In genomic region chr11:87449200-87449547, GRCm38 (mm10) we compare ENCODE assay signal across 8 mouse cellular contexts. TPM values are rescaled to one million over a fixed set of nuclear protein-coding genes. Genes with fewer than 3 reads are reported as not detected.
DNase-seq lines count a peak whose midpoint lies in the region; ATAC-seq and TF ChIP-seq lines count a peak whose summit lies in the region.

No protein-coding gene starts in this region.

- TF ChIP-seq CTCF in olfactory bulb, adult 2 months (IDR thresholded peaks at IDR 0.05; ENCODE audit: insufficient read depth, low read depth, low read length): no peak

- no peak overlapping the region for H3K27ac ChIP-seq in heart, embryonic 11.5 days (ENCODE audit: low read depth, low read length)
- peak overlapping the region; percentile 62 for H3K27ac ChIP-seq in lung, embryonic 16.5 days (ENCODE audit: low read length)
- H3K27ac ChIP-seq in intestine, embryonic 16.5 days (ENCODE audit: low read length): peak overlapping the region; percentile 44
- peak overlapping the region; percentile 62; the same call in 1 of the 2 replicates for H3K27ac ChIP-seq in olfactory bulb, adult 2 months (ENCODE audit: insufficient read depth, low read depth, low read length)

- H3K9me3 ChIP-seq in heart, embryonic 11.5 days (replicated peaks; ENCODE audit: control insufficient read depth, low read length): no peaks in the 10 kb centered on the region
- H3K9me3 ChIP-seq in lung, embryonic 16.5 days (ENCODE audit: control insufficient read depth, low read length): no peaks in the 10 kb centered on the region
- no peaks in the 10 kb centered on the region for H3K9me3 ChIP-seq in intestine, embryonic 16.5 days (ENCODE audit: control insufficient read depth, low read length)

- no peak overlapping the region for H3K9ac ChIP-seq in heart, embryonic 11.5 days (ENCODE audit: low read depth, low read length)
- no peak overlapping the region for H3K9ac ChIP-seq in lung, embryonic 16.5 days (ENCODE audit: low read length)
- no peak overlapping the region for H3K9ac ChIP-seq in intestine, embryonic 16.5 days (ENCODE audit: low read depth, low read length)

- 13% methylated on average over 3 of the region's 3 CpGs for WGBS in heart, embryonic 11.5 days (ENCODE audit: insufficient replicate concordance)
- WGBS in lung, embryonic 16.5 days: 3% methylated on average over 3 of the region's 3 CpGs
- 4% methylated on average over 3 of the region's 3 CpGs for WGBS in intestine, embryonic 16.5 days
- 13% methylated on average over 3 of the region's 3 CpGs for WGBS in olfactory bulb, adult 2 months

- TF ChIP-seq POLR2A in olfactory bulb, adult 2 months (IDR thresholded peaks at IDR 0.05; ENCODE audit: insufficient read depth, low read depth, low read length): no peak

- no peaks in the 10 kb centered on the region for H3K36me3 ChIP-seq in heart, embryonic 11.5 days (ENCODE audit: control insufficient read depth, insufficient read depth, low read length)
- no peaks in the 10 kb centered on the region for H3K36me3 ChIP-seq in lung, embryonic 16.5 days (ENCODE audit: control insufficient read depth, insufficient read depth, low read length)
- no peaks in the 10 kb centered on the region for H3K36me3 ChIP-seq in intestine, embryonic 16.5 days (ENCODE audit: control insufficient read depth, insufficient read depth, low read length)

- intact Hi-C loops in heart, postnatal 10 days (cut with DNase I): no loop called here

- ATAC-seq in heart, embryonic 11.5 days (replicated peaks; ENCODE audit: insufficient number of reproducible peaks, low FRiP score, low TSS enrichment): no peak
- no peak for ATAC-seq in lung, embryonic 16.5 days (ENCODE audit: low read depth)
- no peak for ATAC-seq in intestine, embryonic 16.5 days

- H3K4me3 ChIP-seq in heart, embryonic 11.5 days (ENCODE audit: low read depth, low read length): no peak overlapping the region
- H3K4me3 ChIP-seq in lung, embryonic 16.5 days (ENCODE audit: low read length): no peak overlapping the region
- H3K4me3 ChIP-seq in intestine, embryonic 16.5 days (ENCODE audit: low read length): no peak overlapping the region
- H3K4me3 ChIP-seq in olfactory bulb, adult 2 months (ENCODE audit: insufficient read depth, low read depth, low read length): no peak overlapping the region

- 0 out of 2 replicates have a peak, but pooled peaks cover 5% of the 10 kb centered on the region for H3K4me1 ChIP-seq in heart, embryonic 11.5 days (ENCODE audit: control insufficient read depth, insufficient read depth, low read length)
- 0 out of 2 replicates have a peak, but pooled peaks cover 3% of the 10 kb centered on the region for H3K4me1 ChIP-seq in lung, embryonic 16.5 days (replicated peaks; ENCODE audit: control insufficient read depth, insufficient read depth, low read length)
- H3K4me1 ChIP-seq in intestine, embryonic 16.5 days (ENCODE audit: control insufficient read depth, insufficient read depth, low read length): peaks cover 3% of the 10 kb centered on the region; the same call in 1 of the 2 replicates
- H3K4me1 ChIP-seq in olfactory bulb, adult 2 months (ENCODE audit: control insufficient read depth, insufficient read depth, low read length): peaks cover 5% of the 10 kb centered on the region

- peak overlapping the region; percentile 12; the same call in 1 of the 2 replicates for H3K4me2 ChIP-seq in heart, embryonic 11.5 days
- H3K4me2 ChIP-seq in lung, embryonic 16.5 days (ENCODE audit: low read depth, low read length): no peak overlapping the region
- H3K4me2 ChIP-seq in intestine, embryonic 16.5 days (ENCODE audit: low read depth, low read length): no peak overlapping the region

- H3K27me3 ChIP-seq in heart, embryonic 11.5 days (ENCODE audit: control insufficient read depth, insufficient read depth, low read length): no peaks in the 10 kb centered on the region
- no peaks in the 10 kb centered on the region for H3K27me3 ChIP-seq in lung, embryonic 16.5 days (ENCODE audit: control insufficient read depth, insufficient read depth, low read depth, low read length)
- no peaks in the 10 kb centered on the region for H3K27me3 ChIP-seq in intestine, embryonic 16.5 days (replicated peaks; ENCODE audit: control insufficient read depth, insufficient read depth, low read length)

- DNase-seq in heart, postnatal 10 days: no peak
- DNase-seq in lung, postnatal 25 days (ENCODE audit: low spot score): no peak
- no peak for DNase-seq in adrenal gland, adult 18-20 months (ENCODE audit: low spot score in 2 of 2)
- no peak for DNase-seq in thymus, postnatal 10 days (ENCODE audit: low spot score in 2 of 2)

RNA-seq across cellular contexts. Expression of gene Tex14, which starts 44.3 kb away (rescaled TPM):
- polyA plus RNA-seq in heart, embryonic 11.5 days (2014; fragmentation: Nextera tagmentation; extraction: Ambion mirVana): 0.30 and 0.96 TPM in 2 replicates
- under 1 TPM; 0.10 to 0.47 TPM for total RNA-seq in heart, postnatal 10 days (2021)
- polyA plus RNA-seq in lung, embryonic 16.5 days (2015; fragmentation: Nextera tagmentation; extraction: Ambion mirVana): 0.52 and 0.62 TPM in 2 replicates
- 0.53 and 0.70 TPM in 2 replicates for polyA plus RNA-seq in intestine, embryonic 16.5 days (2015; fragmentation: Nextera tagmentation; extraction: Ambion mirVana)
- not detected in 2 replicates for polyA plus RNA-seq in olfactory bulb, adult 2 months (2012; ENCODE audit: insufficient read depth, insufficient read length, low replicate concordance, missing spikeins)
- under 1 TPM; 0.07 to 0.26 TPM for total RNA-seq in adrenal gland, adult 18-20 months (2021)

RNA-seq across cellular contexts. Expression of gene Rad51c, which starts 44.4 kb away (rescaled TPM):
- 11.6 and 11.9 TPM in 2 replicates for polyA plus RNA-seq in heart, embryonic 11.5 days (2014; fragmentation: Nextera tagmentation; extraction: Ambion mirVana)
- 1 to 10 TPM; 3.7 to 4.4 TPM for total RNA-seq in heart, postnatal 10 days (2021)
- polyA plus RNA-seq in lung, embryonic 16.5 days (2015; fragmentation: Nextera tagmentation; extraction: Ambion mirVana): 8.4 and 9.4 TPM in 2 replicates
- 4.7 and 5.3 TPM in 2 replicates for polyA plus RNA-seq in intestine, embryonic 16.5 days (2015; fragmentation: Nextera tagmentation; extraction: Ambion mirVana)
- polyA plus RNA-seq in olfactory bulb, adult 2 months (2012; ENCODE audit: insufficient read depth, insufficient read length, low replicate concordance, missing spikeins): not detected in 2 replicates
- 1 to 10 TPM; 2.8 to 4.9 TPM for total RNA-seq in adrenal gland, adult 18-20 months (2021)
